Mouse (Mus musculus) E14TG2a.4 (cell line): ENCODE measurements around the gene Tubgcp6.

ENCODE experiments used
- H3K27me3 ChIP-seq: 2 replicates; pipeline ENCODE4 v1.6.1; 2014; ENCODE audit warnings: low read length, control low read depth; ENCODE audit not compliant: insufficient read depth
- H3K36me3 ChIP-seq: 2 replicates; pipeline ENCODE4 v1.6.1; 2014; ENCODE audit warnings: low read length, control low read depth; ENCODE audit not compliant: insufficient read depth
- H3K4me1 ChIP-seq: replicated peaks from 2 replicates; pipeline ENCODE4 v1.6.1; 2014; ENCODE audit warnings: low read depth, low read length, control low read depth
- H3K4me3 ChIP-seq: replicated peaks from 2 replicates; pipeline ENCODE4 v1.5.1; 2014; ENCODE audit warnings: mild to moderate bottlenecking, low read length
- H3K9me3 ChIP-seq: 2 replicates; pipeline ENCODE4 v1.6.1; 2014; ENCODE audit warnings: low read length, control low read depth
- CTCF ChIP-seq: conservative IDR thresholded peaks from 2 replicates; pipeline ENCODE4 v1.5.1; 2014; ENCODE audit warnings: low read length
- NANOG ChIP-seq: IDR thresholded peaks from 2 replicates; pipeline ENCODE4 v1.6.1; 2014; ENCODE audit warnings: borderline replicate concordance, low read length, mixed read lengths
- POU5F1 ChIP-seq: IDR thresholded peaks from 2 replicates; pipeline ENCODE4 v1.6.1; 2014; ENCODE audit warnings: low read length, borderline replicate concordance

Tubgcp6 gene

DNA sequence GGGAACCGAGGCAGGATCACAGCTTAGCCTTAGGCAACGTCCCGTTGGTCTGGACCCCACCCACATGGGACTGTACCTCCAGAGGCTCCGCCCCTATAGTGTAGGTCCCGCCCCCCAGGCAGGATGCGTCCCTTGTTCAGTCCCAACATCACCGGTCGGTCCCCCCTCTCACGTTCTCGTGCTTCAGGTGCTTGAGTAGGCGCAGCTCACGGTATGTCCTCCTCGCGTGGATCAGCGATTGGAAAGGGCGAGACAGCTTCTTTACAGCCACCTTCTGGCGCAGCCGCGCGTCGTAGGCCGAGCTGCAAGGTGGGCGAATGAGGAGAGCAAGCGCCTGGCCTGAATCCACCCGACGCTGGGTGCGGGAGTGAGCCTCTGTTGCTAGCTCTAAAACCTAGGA, 23.6 kb upstream of the Tubgcp6 start:
- peak overlapping the region; percentile 71 for H3K4me3 ChIP-seq
- peaks cover 35% of the 10 kb centered on the region for H3K36me3 ChIP-seq
- TF ChIP-seq NANOG, result no peak
- no peak for TF ChIP-seq POU5F1
- no peak for TF ChIP-seq CTCF
- peaks cover 68% of the 10 kb centered on the region for H3K27me3 ChIP-seq
- H3K4me1 ChIP-seq, result peaks cover 60% of the 10 kb centered on the region
- H3K9me3 ChIP-seq, result no peaks in the 10 kb centered on the region

- TF ChIP-seq NANOG (no peak), CTCF (no peak)
- H3K4me1 ChIP-seq, result peaks cover 64% of the 10 kb centered on the region
- peaks cover 75% of the 10 kb centered on the region for H3K27me3 ChIP-seq
- peak overlapping the region; percentile 71 for H3K4me3 ChIP-seq
- H3K9me3 ChIP-seq, result no peaks in the 10 kb centered on the region
- peaks cover 35% of the 10 kb centered on the region for H3K36me3 ChIP-seq
Observed at GRCm38 (mm10) chr15:89145813-89146350, 23.0 kb upstream of the Tubgcp6 start.

GRCm38 (mm10) chr15:89144965-89145364, 22.1 kb upstream of the Tubgcp6 start:
- TF ChIP-seq CTCF (no peak), NANOG (no peak), POU5F1 (no peak)
- H3K4me1 ChIP-seq, result peaks cover 60% of the 10 kb centered on the region

GRCm38 (mm10) chr15:89143134-89143533, 20.2 kb upstream of the Tubgcp6 start:
- Histone ChIP-seq H3K9me3 (no peaks in the 10 kb centered on the region; the same call in 1 of the 2 replicates), H3K4me1 (peaks cover 55% of the 10 kb centered on the region), H3K36me3 (peaks cover 35% of the 10 kb centered on the region), H3K4me3 (no peak overlapping the region), H3K27me3 (peaks cover 90% of the 10 kb centered on the region)
- TF ChIP-seq POU5F1, result no peak
- no peak for TF ChIP-seq NANOG
- no peak for TF ChIP-seq CTCF

More at GRCm38 (mm10) chr15:89144965-89145364, 22.1 kb upstream of the Tubgcp6 start:
- Histone ChIP-seq H3K4me3 (no peak overlapping the region), H3K9me3 (no peaks in the 10 kb centered on the region), H3K36me3 (peaks cover 35% of the 10 kb centered on the region), H3K27me3 (peaks cover 84% of the 10 kb centered on the region)

DNA sequence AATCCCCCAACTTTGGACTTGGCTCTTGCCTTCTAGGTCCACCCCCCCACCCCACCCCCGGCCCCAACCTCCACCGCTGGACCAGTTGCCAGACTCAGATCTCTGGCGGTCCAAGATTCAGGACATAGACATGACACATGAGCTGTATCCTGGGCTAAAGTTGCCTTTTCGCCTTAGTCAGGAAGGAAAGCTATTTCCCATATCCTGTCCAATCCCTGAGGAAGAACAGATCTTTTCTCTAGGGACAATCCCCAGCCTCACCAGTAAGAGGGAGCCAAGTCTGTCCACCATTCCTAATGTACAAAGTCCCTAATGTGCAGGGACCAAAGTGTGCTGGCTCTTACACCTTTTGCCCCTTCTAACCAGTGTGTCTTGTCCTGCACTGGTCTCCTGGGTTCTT, 19.0 kb upstream of the Tubgcp6 start:
- no peak for TF ChIP-seq NANOG
- TF ChIP-seq CTCF, result no peak
- TF ChIP-seq POU5F1, result no peak
- peaks cover 42% of the 10 kb centered on the region for H3K4me1 ChIP-seq
- peaks cover 3% of the 10 kb centered on the region; the same call in 1 of the 2 replicates for H3K9me3 ChIP-seq
- peaks cover 35% of the 10 kb centered on the region for H3K36me3 ChIP-seq
- no peak overlapping the region for H3K4me3 ChIP-seq
- H3K27me3 ChIP-seq, result peaks cover 87% of the 10 kb centered on the region

DNA sequence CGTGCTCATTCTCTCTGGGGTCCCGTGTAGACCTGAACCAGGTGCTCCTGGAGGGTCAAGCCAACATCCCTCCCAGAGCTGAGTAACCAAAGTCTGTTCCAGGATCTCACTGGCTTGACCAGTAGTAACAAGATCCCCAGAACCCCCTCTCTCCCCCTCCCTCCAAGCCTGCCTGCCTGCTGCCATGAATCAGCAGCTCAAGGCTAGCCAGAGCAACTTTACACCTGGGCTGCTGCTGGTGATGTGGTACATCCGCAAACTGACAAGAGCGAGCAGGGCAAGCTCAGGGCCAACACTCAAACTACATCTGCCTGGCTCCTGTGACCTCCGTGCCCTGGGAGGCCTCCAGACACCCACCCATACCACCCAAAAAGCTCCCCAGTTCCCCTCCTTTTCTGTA, 18.5 kb upstream of the Tubgcp6 start:
- peaks cover 83% of the 10 kb centered on the region for H3K27me3 ChIP-seq
- H3K4me1 ChIP-seq, result peaks cover 38% of the 10 kb centered on the region
- TF ChIP-seq NANOG, result no peak
- no peak for TF ChIP-seq CTCF
- no peak for TF ChIP-seq POU5F1
- H3K36me3 ChIP-seq, result peaks cover 35% of the 10 kb centered on the region
- H3K9me3 ChIP-seq, result peaks cover 3% of the 10 kb centered on the region; the same call in 1 of the 2 replicates
- H3K4me3 ChIP-seq, result peak overlapping the region; percentile 85; the same call in 1 of the 2 replicates

GRCm38 (mm10) chr15:89140659-89141252, 17.8 kb upstream of the Tubgcp6 start, which contains the start of gene Mapk12:
Gene Mapk12, minus strand, starts transcription at chr15:89140703.
- peaks cover 31% of the 10 kb centered on the region for H3K4me1 ChIP-seq
- H3K4me3 ChIP-seq, result peak within 1 kb of the TSS; percentile 85
- peaks cover 33% of the 10 kb centered on the region for H3K36me3 ChIP-seq
- no peak for TF ChIP-seq NANOG
- TF ChIP-seq POU5F1, result no peak
- TF ChIP-seq CTCF, result no peak
- H3K27me3 ChIP-seq, result peaks cover 78% of the 10 kb centered on the region
- H3K9me3 ChIP-seq, result peaks cover 3% of the 10 kb centered on the region; the same call in 1 of the 2 replicates

- H3K4me3 ChIP-seq, result peak overlapping the region; percentile 85
- peaks cover 3% of the 10 kb centered on the region; the same call in 1 of the 2 replicates for H3K9me3 ChIP-seq
- TF ChIP-seq CTCF (no peak), NANOG (no peak), POU5F1 (no peak)
- peaks cover 78% of the 10 kb centered on the region for H3K27me3 ChIP-seq
- H3K4me1 ChIP-seq, result peaks cover 26% of the 10 kb centered on the region
- H3K36me3 ChIP-seq, result peaks cover 27% of the 10 kb centered on the region
Observed at GRCm38 (mm10) chr15:89140048-89140658, 17.2 kb upstream of the Tubgcp6 start.

DNA sequence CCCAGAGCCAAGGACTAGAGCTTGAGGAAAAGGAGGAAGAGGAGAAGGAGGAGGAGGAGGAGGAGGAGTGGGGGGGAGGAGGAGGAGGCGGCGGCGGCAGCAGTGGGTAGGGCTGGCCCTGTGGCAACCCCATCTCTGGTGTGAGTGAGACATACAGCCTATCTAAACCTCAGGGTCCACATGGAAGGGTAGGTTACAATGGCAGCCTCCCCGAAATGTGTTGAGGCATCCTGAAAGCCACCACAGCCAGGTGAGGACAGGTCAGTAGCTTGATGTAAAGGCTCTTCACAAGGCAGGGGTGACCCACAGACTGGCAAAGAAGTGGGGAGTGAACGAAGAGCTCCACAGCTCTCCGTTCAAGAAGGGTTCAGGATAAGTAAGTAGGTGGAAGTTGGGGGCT, 15.6 kb upstream of the Tubgcp6 start:
- Histone ChIP-seq H3K4me3 (no peak overlapping the region), H3K9me3 (peaks cover 3% of the 10 kb centered on the region; the same call in 1 of the 2 replicates), H3K27me3 (peaks cover 71% of the 10 kb centered on the region), H3K36me3 (peaks cover 13% of the 10 kb centered on the region), H3K4me1 (peaks cover 26% of the 10 kb centered on the region)
- no peak for TF ChIP-seq NANOG
- TF ChIP-seq POU5F1, result no peak
- no peak for TF ChIP-seq CTCF
